ENCODE assay signal across 8 mouse cellular contexts in the genomic region with DNA sequence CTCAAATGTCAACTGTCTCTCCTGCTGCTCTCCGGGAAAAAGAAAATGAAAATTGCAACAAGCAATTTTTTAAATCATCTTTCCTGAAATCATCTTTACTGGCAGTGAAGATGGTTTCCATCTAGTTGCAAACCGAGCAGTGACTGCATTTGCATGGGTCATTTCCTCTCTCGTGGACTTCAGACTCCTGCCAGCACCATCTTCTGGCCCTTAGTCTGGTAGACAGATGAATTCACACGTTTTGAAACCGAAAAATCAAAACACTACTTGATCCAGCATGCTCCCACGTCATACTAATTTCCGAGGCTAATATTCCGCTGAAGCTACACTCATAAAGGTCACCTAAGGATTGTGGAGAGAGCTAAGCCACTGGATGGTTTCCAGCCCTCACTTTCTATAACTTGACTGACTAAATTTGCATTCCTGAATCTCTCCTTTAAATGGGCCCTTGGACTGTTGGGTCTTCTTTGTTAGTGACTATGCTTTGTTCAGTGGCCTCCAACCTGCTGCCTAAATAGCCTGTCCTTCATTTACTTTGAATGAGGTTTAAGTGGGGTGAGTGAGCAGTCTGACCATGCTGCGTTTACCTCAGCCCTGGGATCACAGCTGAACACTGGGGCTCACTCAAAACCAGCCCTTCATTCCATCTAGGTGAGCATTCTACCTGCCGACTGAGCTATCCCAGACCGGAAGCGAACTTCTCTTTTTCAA. TPM values are rescaled to one million over a fixed set of nuclear protein-coding genes. Genes with fewer than 3 reads are reported as not detected.
DNase-seq lines count a peak whose midpoint lies in the region; ATAC-seq lines count a peak whose summit lies in the region.

No protein-coding gene starts in this region.

- peak overlapping the region; percentile 97 for H3K4me2 ChIP-seq in embryonic facial prominence, embryonic 12.5 days (replicated peaks)
- peak overlapping the region; percentile 94 for H3K4me2 ChIP-seq in hindbrain, embryonic 12.5 days (replicated peaks)
- peak overlapping the region; percentile 96 for H3K4me2 ChIP-seq in limb, embryonic 15.5 days
- peak overlapping the region; percentile 97 for H3K4me2 ChIP-seq in neural tube, embryonic 15.5 days

- peak overlapping the region; percentile 74 for H3K4me3 ChIP-seq in embryonic facial prominence, embryonic 12.5 days
- H3K4me3 ChIP-seq in hindbrain, embryonic 12.5 days: peak overlapping the region; percentile 86
- H3K4me3 ChIP-seq in limb, embryonic 15.5 days: peak overlapping the region; percentile 85
- H3K4me3 ChIP-seq in neural tube, embryonic 15.5 days (replicated peaks): peak overlapping the region; percentile 87

- WGBS in embryonic facial prominence, embryonic 12.5 days: 20% methylated on average over 12 of the region's 12 CpGs
- WGBS in hindbrain, embryonic 12.5 days: 17% methylated on average over 12 of the region's 12 CpGs
- 27% methylated on average over 12 of the region's 12 CpGs for WGBS in limb, embryonic 15.5 days
- 17% methylated on average over 12 of the region's 12 CpGs for WGBS in neural tube, embryonic 15.5 days

- peak overlapping the region; percentile 82; the same call in 1 of the 2 replicates for H3K9ac ChIP-seq in embryonic facial prominence, embryonic 12.5 days
- peak overlapping the region; percentile 88 for H3K9ac ChIP-seq in hindbrain, embryonic 12.5 days
- no peak overlapping the region; the same call in 1 of the 2 replicates for H3K9ac ChIP-seq in limb, embryonic 15.5 days
- peak overlapping the region; percentile 94 for H3K9ac ChIP-seq in neural tube, embryonic 15.5 days (replicated peaks)

- peaks cover 5% of the 10 kb centered on the region; the same call in 1 of the 2 replicates for H3K4me1 ChIP-seq in embryonic facial prominence, embryonic 12.5 days
- peaks cover 8% of the 10 kb centered on the region; the same call in 1 of the 2 replicates for H3K4me1 ChIP-seq in hindbrain, embryonic 12.5 days
- peaks cover 9% of the 10 kb centered on the region for H3K4me1 ChIP-seq in limb, embryonic 15.5 days
- H3K4me1 ChIP-seq in neural tube, embryonic 15.5 days: peaks cover 30% of the 10 kb centered on the region

- no peaks in the 10 kb centered on the region for H3K9me3 ChIP-seq in embryonic facial prominence, embryonic 12.5 days
- no peaks in the 10 kb centered on the region for H3K9me3 ChIP-seq in hindbrain, embryonic 12.5 days (replicated peaks)
- no peaks in the 10 kb centered on the region for H3K9me3 ChIP-seq in limb, embryonic 15.5 days
- no peaks in the 10 kb centered on the region for H3K9me3 ChIP-seq in neural tube, embryonic 15.5 days (replicated peaks)

- ATAC-seq in embryonic facial prominence, embryonic 12.5 days (ENCODE audit: insufficient number of reproducible peaks, insufficient read depth, low FRiP score, low TSS enrichment): no peak
- no peak for ATAC-seq in hindbrain, embryonic 12.5 days (ENCODE audit: low FRiP score)
- ATAC-seq in limb, embryonic 15.5 days (ENCODE audit: insufficient number of reproducible peaks, low FRiP score, low TSS enrichment, low read depth): no peak
- ATAC-seq in neural tube, embryonic 15.5 days (ENCODE audit: low FRiP score): no peak

- H3K27me3 ChIP-seq in embryonic facial prominence, embryonic 12.5 days: peaks cover 8% of the 10 kb centered on the region
- peaks cover 12% of the 10 kb centered on the region for H3K27me3 ChIP-seq in hindbrain, embryonic 12.5 days
- peaks cover 3% of the 10 kb centered on the region; the same call in 1 of the 2 replicates for H3K27me3 ChIP-seq in limb, embryonic 15.5 days
- H3K27me3 ChIP-seq in neural tube, embryonic 15.5 days (replicated peaks): no peaks in the 10 kb centered on the region

- DNase-seq in cerebellum, adult 9-11 months: peak; percentile 13
- no peak for DNase-seq in cerebellum, adult 11-12 months
- no peak for DNase-seq in gastrocnemius, adult 8-10 months (ENCODE audit: low spot score in 2 of 2)
- DNase-seq in layer of hippocampus, adult 8-10 months (ENCODE audit: low spot score in 2 of 2): no peak

- 0 out of 2 replicates have a peak overlapping the region, but pooled peaks have one; percentile 61 for H3K27ac ChIP-seq in embryonic facial prominence, embryonic 12.5 days
- peak overlapping the region; percentile 89 for H3K27ac ChIP-seq in hindbrain, embryonic 12.5 days
- H3K27ac ChIP-seq in limb, embryonic 15.5 days: peak overlapping the region; percentile 77; the same call in 1 of the 2 replicates
- H3K27ac ChIP-seq in neural tube, embryonic 15.5 days (replicated peaks): peak overlapping the region; percentile 94

- H3K36me3 ChIP-seq in embryonic facial prominence, embryonic 12.5 days: no peaks in the 10 kb centered on the region
- H3K36me3 ChIP-seq in hindbrain, embryonic 12.5 days: no peaks in the 10 kb centered on the region
- no peaks in the 10 kb centered on the region for H3K36me3 ChIP-seq in limb, embryonic 15.5 days
- no peaks in the 10 kb centered on the region for H3K36me3 ChIP-seq in neural tube, embryonic 15.5 days

RNA-seq across cellular contexts. Expression of gene Dgkh, which starts 0.9 kb away (rescaled TPM):
- 2.2 and 2.9 TPM in 2 replicates for polyA plus RNA-seq in embryonic facial prominence, embryonic 12.5 days (2016; fragmentation: Nextera tagmentation; extraction: Ambion mirVana)
- polyA plus RNA-seq in hindbrain, embryonic 12.5 days (2016; fragmentation: Nextera tagmentation; extraction: Ambion mirVana): 2.8 and 3.6 TPM in 2 replicates
- polyA plus RNA-seq in limb, embryonic 15.5 days (2015; fragmentation: Nextera tagmentation; extraction: Ambion mirVana): 1.4 and 1.5 TPM in 2 replicates
- polyA plus RNA-seq in neural tube, embryonic 15.5 days (2015; fragmentation: Nextera tagmentation; extraction: Ambion mirVana): 7.6 and 9.9 TPM in 2 replicates
- 1 to 10 TPM; 1.3 to 2.6 (median 1.9) TPM for total RNA-seq in gastrocnemius, adult 8-10 months (2022)
- total RNA-seq in layer of hippocampus, adult 8-10 months (2022): 10 to 100 TPM; 83.7 to 94.4 (median 90.7) TPM
